Mouse (Mus musculus) testis, adult 2 months (tissue): Measurements from ENCODE around the gene Ascl3.

Experiments
- CTCF ChIP-seq: fragments of 200-500 bp; IDR thresholded peaks from 2 replicates; pipeline ENCODE4 v1.5.1; 2012; ENCODE audit warnings: low read depth, mild to moderate bottlenecking, inconsistent platforms, low read length, moderate library complexity; ENCODE audit not compliant: control insufficient read depth, insufficient read depth, insufficient replicate concordance
- POLR2A ChIP-seq: fragments of 200-500 bp; IDR thresholded peaks from 2 replicates; pipeline ENCODE4 v1.6.1; 2012; ENCODE audit warnings: low read depth, mild to moderate bottlenecking, inconsistent platforms, low read length, moderate library complexity; ENCODE audit not compliant: control insufficient read depth

DNA sequence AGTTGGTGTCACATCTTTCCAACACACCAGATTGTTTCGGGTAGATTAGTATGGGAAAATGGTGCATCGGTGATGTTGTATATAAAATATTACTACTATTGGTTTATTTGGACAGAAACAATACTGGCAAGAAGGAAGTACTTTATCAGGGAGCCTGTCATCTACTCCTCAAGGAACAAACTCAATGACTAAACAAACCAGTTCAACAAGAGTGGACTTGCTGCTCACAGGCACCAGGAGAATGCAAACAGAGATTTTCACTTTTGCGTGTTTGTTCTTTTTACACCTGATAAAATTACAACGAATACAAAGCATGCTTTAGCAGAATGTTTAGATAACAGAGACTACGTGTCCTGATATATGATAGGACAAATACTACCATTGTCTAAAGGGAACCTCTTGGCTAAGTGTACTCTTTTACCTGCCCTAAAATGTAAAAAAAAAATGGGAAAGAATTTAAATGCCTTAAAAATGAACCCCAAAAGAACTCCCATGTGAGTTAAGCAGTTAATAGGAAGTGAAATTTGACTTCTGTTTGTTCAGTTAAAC, 8.4 kb upstream of the Ascl3 start:
- TF ChIP-seq POLR2A = no peak
- TF ChIP-seq CTCF = no peak
